In the genomic region with DNA sequence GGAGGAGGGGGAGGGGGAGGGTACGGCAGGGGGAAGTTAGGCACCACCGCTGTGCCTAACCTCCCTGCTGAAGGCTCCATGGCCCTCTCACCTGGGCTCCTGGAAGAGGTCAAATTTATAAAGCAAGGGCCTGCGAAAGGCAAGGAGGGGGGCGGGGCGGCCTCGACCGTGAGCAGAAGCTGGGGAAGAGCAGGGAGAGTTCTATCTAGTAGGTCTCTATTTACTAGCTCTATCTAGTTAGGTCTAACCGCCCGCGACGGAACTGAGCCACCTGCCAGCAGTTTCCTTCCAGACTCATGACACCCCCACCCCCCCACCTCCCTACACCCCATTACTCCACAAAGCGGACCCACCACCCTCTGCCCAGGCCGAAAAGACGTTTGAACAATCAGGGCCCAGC, we compare ENCODE assay signal across 9 mouse cellular contexts. TPM values are rescaled to one million over a fixed set of nuclear protein-coding genes. Genes with fewer than 3 reads are reported as not detected.
DNase-seq lines count a peak whose midpoint lies in the region; ATAC-seq and TF ChIP-seq lines count a peak whose summit lies in the region.
"Had no signal": no experiment of that assay in that cellular context is flagged by ENCODE, and none has a peak within 500 bp of the region (broad histone marks: within the 10 kb centered on the region; RNA-seq: fewer than 3 reads in every experiment).

No protein-coding gene starts in this region.

- H3K36me3 ChIP-seq in lung, embryonic 14.5 days (ENCODE audit: insufficient read depth): peaks cover 7% of the 10 kb centered on the region; the same call in 1 of the 2 replicates
- no peaks in the 10 kb centered on the region for H3K36me3 ChIP-seq in forebrain, embryonic 14.5 days (ENCODE audit: control insufficient read depth, insufficient read depth, low read length)
- H3K36me3 ChIP-seq in liver, embryonic 14.5 days (replicated peaks; ENCODE audit: control insufficient read depth, insufficient read depth, low read depth): no peaks in the 10 kb centered on the region

- 20% methylated on average over 14 of the region's 14 CpGs for WGBS in lung, embryonic 14.5 days
- 23% methylated on average over 14 of the region's 14 CpGs for WGBS in forebrain, embryonic 14.5 days
- WGBS in liver, embryonic 14.5 days (ENCODE audit: insufficient replicate concordance): 18% methylated on average over 14 of the region's 14 CpGs

- TF ChIP-seq EP300 in liver, embryonic 14.5 days (IDR thresholded peaks at IDR 0.05; ENCODE audit: low read depth): no peak

- H3K27me3 ChIP-seq in lung, embryonic 14.5 days (ENCODE audit: insufficient read depth, low read length): no peaks in the 10 kb centered on the region
- H3K27me3 ChIP-seq in forebrain, embryonic 14.5 days (replicated peaks; ENCODE audit: control insufficient read depth, insufficient read depth, low read length): no peaks in the 10 kb centered on the region
- peaks cover 12% of the 10 kb centered on the region for H3K27me3 ChIP-seq in liver, embryonic 14.5 days (ENCODE audit: control insufficient read depth, insufficient read depth, low read length)

- H3K4me1 ChIP-seq in lung, embryonic 14.5 days (ENCODE audit: insufficient read depth): peaks cover 22% of the 10 kb centered on the region
- peaks cover 12% of the 10 kb centered on the region for H3K4me1 ChIP-seq in forebrain, embryonic 14.5 days (ENCODE audit: control insufficient read depth, insufficient read depth, low read length)
- H3K4me1 ChIP-seq in liver, embryonic 14.5 days (replicated peaks; ENCODE audit: control insufficient read depth in 2 of 2, insufficient read depth in 2 of 2, low read length in 1 of 2): no peaks in the 10 kb centered on the region

- H3K4me3 ChIP-seq in lung, embryonic 14.5 days (ENCODE audit: low read depth, low read length): peak overlapping the region; percentile 48
- peak overlapping the region; percentile 30 for H3K4me3 ChIP-seq in forebrain, embryonic 14.5 days (ENCODE audit: low read depth, low read length)
- H3K4me3 ChIP-seq in liver, embryonic 14.5 days (ENCODE audit: insufficient read depth in 1 of 2, low read depth in 2 of 2, low read length in 2 of 2): peak overlapping the region in 1 of 2 experiments; percentile 17; a peak in 1 of 4 replicates

- peak overlapping the region; percentile 94 for H3K4me2 ChIP-seq in lung, embryonic 14.5 days
- peak overlapping the region; percentile 65 for H3K4me2 ChIP-seq in forebrain, embryonic 14.5 days (ENCODE audit: low read length)
- H3K4me2 ChIP-seq in liver, embryonic 14.5 days (ENCODE audit: low read depth): peak overlapping the region; percentile 62

- no peak for DNase-seq in lung, embryonic 14.5 days
- DNase-seq in lung, postnatal 25 days (ENCODE audit: low spot score): no peak
- no peak for DNase-seq in forebrain, embryonic 14.5 days (ENCODE audit: low spot score)
- no peak for DNase-seq in liver, embryonic 14.5 days (ENCODE audit: low read depth in 3 of 3, low spot score in 3 of 3)
- peak; percentile 39 for DNase-seq in thymus, postnatal 0 days (ENCODE audit: low spot score)
- no peak for DNase-seq in right cerebral cortex, postnatal 4 days
- no peak for DNase-seq in natural killer cell, adult 2 months (ENCODE audit: low spot score in 2 of 2)
- no peak for DNase-seq in left cerebral cortex, adult 8-10 months (ENCODE audit: low spot score in 2 of 2)

- H3K9me3 ChIP-seq in lung, embryonic 14.5 days (ENCODE audit: low read depth, low read length): no peaks in the 10 kb centered on the region
- H3K9me3 ChIP-seq in forebrain, embryonic 14.5 days (replicated peaks; ENCODE audit: control insufficient read depth, low read length): no peaks in the 10 kb centered on the region
- H3K9me3 ChIP-seq in liver, embryonic 14.5 days (ENCODE audit: control insufficient read depth, low read length): no peaks in the 10 kb centered on the region

- H3K9ac ChIP-seq in lung, embryonic 14.5 days: peak overlapping the region; percentile 69
- peak overlapping the region; percentile 60 for H3K9ac ChIP-seq in forebrain, embryonic 14.5 days (ENCODE audit: low read length)
- no peak overlapping the region for H3K9ac ChIP-seq in liver, embryonic 14.5 days (replicated peaks)

- H3K27ac ChIP-seq in lung, embryonic 14.5 days (ENCODE audit: low read depth): peak overlapping the region; percentile 79; the same call in 1 of the 2 replicates
- no peak overlapping the region for H3K27ac ChIP-seq in forebrain, embryonic 14.5 days (ENCODE audit: low read depth, low read length)
- H3K27ac ChIP-seq in liver, embryonic 14.5 days: no peak overlapping the region
- H3K27ac ChIP-seq: macrophage had no signal

- no peak for ATAC-seq in lung, embryonic 14.5 days (ENCODE audit: insufficient read depth)
- ATAC-seq in forebrain, embryonic 14.5 days: no peak
- ATAC-seq in liver, embryonic 14.5 days (ENCODE audit: insufficient read depth): no peak

- no peak for TF ChIP-seq CTCF in lung, embryonic 14.5 days (IDR thresholded peaks at IDR 0.05; ENCODE audit: low read depth)
- TF ChIP-seq CTCF in liver, embryonic 14.5 days (IDR thresholded peaks at IDR 0.05; ENCODE audit: low read depth): no peak

RNA-seq across cellular contexts. Expression of a gene that starts 56.4 kb away (rescaled TPM):
- 87.9 and 95.2 TPM in 2 replicates for polyA plus RNA-seq in lung, embryonic 14.5 days (2014; fragmentation: Nextera tagmentation; extraction: Ambion mirVana)
- polyA plus RNA-seq in forebrain, embryonic 14.5 days (2014; fragmentation: Nextera tagmentation; extraction: Ambion mirVana): 7.7 and 9.4 TPM in 2 replicates
- polyA plus RNA-seq in liver, embryonic 14.5 days (2012; rRNA removed): 7.2 and 8.7 TPM in 2 replicates
- 15.7 and 20.8 TPM in 2 replicates for polyA plus RNA-seq in liver, embryonic 14.5 days (2014; fragmentation: Nextera tagmentation; extraction: Ambion mirVana)
- polyA plus RNA-seq in thymus, postnatal 0 days (2015; fragmentation: Nextera tagmentation; extraction: Ambion mirVana): 12.6 and 13.0 TPM in 2 replicates
- total RNA-seq in left cerebral cortex, adult 8-10 months (2022): 10 to 100 TPM; 40.6 to 59.2 (median 49.2) TPM

RNA-seq across cellular contexts. Expression of a gene that starts 57.5 kb away (rescaled TPM):
- 0.26 and 0.39 TPM in 2 replicates for polyA plus RNA-seq in lung, embryonic 14.5 days (2014; fragmentation: Nextera tagmentation; extraction: Ambion mirVana)
- 0.24 and 0.27 TPM in 2 replicates for polyA plus RNA-seq in forebrain, embryonic 14.5 days (2014; fragmentation: Nextera tagmentation; extraction: Ambion mirVana)
- 0.02 and 0.09 TPM in 2 replicates for polyA plus RNA-seq in liver, embryonic 14.5 days (2012; rRNA removed)
- polyA plus RNA-seq in liver, embryonic 14.5 days (2014; fragmentation: Nextera tagmentation; extraction: Ambion mirVana): 0.04 TPM in 1 of 2 replicates, not detected in the other
- polyA plus RNA-seq in thymus, postnatal 0 days (2015; fragmentation: Nextera tagmentation; extraction: Ambion mirVana): 0.08 and 0.15 TPM in 2 replicates
- total RNA-seq in left cerebral cortex, adult 8-10 months (2022): not detected
- polyA plus RNA-seq: macrophage had no signal
